9 mouse cellular contexts compared by ENCODE assay signal in genomic region chr9:27791639-27791966, GRCm38 (mm10). TPM values are rescaled to one million over a fixed set of nuclear protein-coding genes. Genes with fewer than 3 reads are reported as not detected.
DNase-seq lines count a peak whose midpoint lies in the region; ATAC-seq and TF ChIP-seq lines count a peak whose summit lies in the region.
"Had no signal": no experiment of that assay in that cellular context is flagged by ENCODE, and none has a peak within 500 bp of the region (broad histone marks: within the 10 kb centered on the region; RNA-seq: fewer than 3 reads in every experiment).

No protein-coding gene starts in this region.

- no peak for ATAC-seq in kidney, embryonic 15.5 days (replicated peaks; ENCODE audit: low FRiP score)
- no peak for ATAC-seq in embryonic facial prominence, embryonic 11.5 days (replicated peaks; ENCODE audit: insufficient number of reproducible peaks, low FRiP score, low TSS enrichment, low read depth)
- peak; percentile 12; the same call in 1 of the 2 replicates for ATAC-seq in forebrain, postnatal 0 days
- peak; percentile 33; the same call in 1 of the 2 replicates for ATAC-seq in midbrain, embryonic 11.5 days (ENCODE audit: low FRiP score)

- peak overlapping the region; percentile 37 for H3K4me3 ChIP-seq in kidney, embryonic 15.5 days (replicated peaks)
- peak overlapping the region; percentile 32 for H3K4me3 ChIP-seq in embryonic facial prominence, embryonic 11.5 days (ENCODE audit: low read depth, low read length)
- peak overlapping the region; percentile 63 for H3K4me3 ChIP-seq in forebrain, postnatal 0 days (ENCODE audit: low read depth, low read length)
- H3K4me3 ChIP-seq in midbrain, embryonic 11.5 days (ENCODE audit: low read depth, low read length): peak overlapping the region; percentile 43

- peak overlapping the region; percentile 61 for H3K4me2 ChIP-seq in kidney, embryonic 15.5 days
- peak overlapping the region; percentile 46 for H3K4me2 ChIP-seq in embryonic facial prominence, embryonic 11.5 days (ENCODE audit: low read depth, low read length)
- peak overlapping the region; percentile 62 for H3K4me2 ChIP-seq in forebrain, postnatal 0 days (ENCODE audit: low read depth)
- peak overlapping the region; percentile 78 for H3K4me2 ChIP-seq in midbrain, embryonic 11.5 days

- H3K27ac ChIP-seq in kidney, embryonic 15.5 days: no peak overlapping the region
- no peak overlapping the region for H3K27ac ChIP-seq in embryonic facial prominence, embryonic 11.5 days (replicated peaks; ENCODE audit: low read depth, low read length)
- peak overlapping the region; percentile 89 for H3K27ac ChIP-seq in forebrain, postnatal 0 days (ENCODE audit: low read depth, low read length)
- no peak overlapping the region for H3K27ac ChIP-seq in midbrain, embryonic 11.5 days (ENCODE audit: low read depth, low read length)

- no peak overlapping the region for H3K9ac ChIP-seq in kidney, embryonic 15.5 days
- peak overlapping the region; percentile 37 for H3K9ac ChIP-seq in embryonic facial prominence, embryonic 11.5 days (replicated peaks; ENCODE audit: low read length)
- peak overlapping the region; percentile 75 for H3K9ac ChIP-seq in forebrain, postnatal 0 days
- peak overlapping the region; percentile 52 for H3K9ac ChIP-seq in midbrain, embryonic 11.5 days (ENCODE audit: low read length)

- 5% methylated on average over 12 of the region's 12 CpGs for WGBS in kidney, embryonic 15.5 days
- 2% methylated on average over 12 of the region's 12 CpGs for WGBS in embryonic facial prominence, embryonic 11.5 days
- 2% methylated on average over 12 of the region's 12 CpGs for WGBS in forebrain, postnatal 0 days
- 2% methylated on average over 12 of the region's 12 CpGs for WGBS in midbrain, embryonic 11.5 days

- no peaks in the 10 kb centered on the region for H3K9me3 ChIP-seq in kidney, embryonic 15.5 days (replicated peaks)
- H3K9me3 ChIP-seq in embryonic facial prominence, embryonic 11.5 days (replicated peaks; ENCODE audit: control insufficient read depth, low read length): no peaks in the 10 kb centered on the region
- H3K9me3 ChIP-seq in forebrain, postnatal 0 days (ENCODE audit: low read length): no peaks in the 10 kb centered on the region
- no peaks in the 10 kb centered on the region for H3K9me3 ChIP-seq in midbrain, embryonic 11.5 days (ENCODE audit: control insufficient read depth, low read length)

- peaks cover 12% of the 10 kb centered on the region for H3K4me1 ChIP-seq in kidney, embryonic 15.5 days
- H3K4me1 ChIP-seq in embryonic facial prominence, embryonic 11.5 days (ENCODE audit: control insufficient read depth, insufficient read depth, low read length): no peaks in the 10 kb centered on the region; the same call in none of the 2 replicates
- H3K4me1 ChIP-seq in forebrain, postnatal 0 days (ENCODE audit: insufficient read depth): 0 out of 2 replicates have a peak, but pooled peaks cover 4% of the 10 kb centered on the region
- H3K4me1 ChIP-seq in midbrain, embryonic 11.5 days (ENCODE audit: control insufficient read depth, insufficient read depth, low read length): peaks cover 3% of the 10 kb centered on the region; the same call in 1 of the 2 replicates

- no peaks in the 10 kb centered on the region for H3K36me3 ChIP-seq in kidney, embryonic 15.5 days
- H3K36me3 ChIP-seq in embryonic facial prominence, embryonic 11.5 days (replicated peaks; ENCODE audit: control insufficient read depth, insufficient read depth, low read depth, low read length): no peaks in the 10 kb centered on the region
- H3K36me3 ChIP-seq in forebrain, postnatal 0 days (ENCODE audit: insufficient read depth): no peaks in the 10 kb centered on the region
- H3K36me3 ChIP-seq in midbrain, embryonic 11.5 days (ENCODE audit: control insufficient read depth, insufficient read depth, low read length): no peaks in the 10 kb centered on the region

- TF ChIP-seq CTCF in forebrain, postnatal 0 days (IDR thresholded peaks at IDR 0.05; ENCODE audit: low read depth): no peak

- no peak for DNase-seq in kidney, postnatal 36 days
- no peak for DNase-seq in embryonic facial prominence, embryonic 11.5 days (ENCODE audit: low spot score)
- no peak for DNase-seq in forebrain, postnatal 0 days
- no peak for DNase-seq in midbrain, embryonic 11.5 days (ENCODE audit: low spot score, missing footprints)
- no peak for DNase-seq in retina, embryonic 14.5 days (ENCODE audit: low spot score)
- DNase-seq in MN1 (ENCODE audit: low spot score): no peak
- no peak for DNase-seq in left cerebral cortex, adult 11 months (ENCODE audit: low spot score)

- peaks cover 48% of the 10 kb centered on the region for H3K27me3 ChIP-seq in kidney, embryonic 15.5 days
- H3K27me3 ChIP-seq in embryonic facial prominence, embryonic 11.5 days (ENCODE audit: control insufficient read depth, insufficient read depth, low read length): peaks cover 17% of the 10 kb centered on the region
- H3K27me3 ChIP-seq in forebrain, postnatal 0 days (ENCODE audit: insufficient read depth, low read length): no peaks in the 10 kb centered on the region
- peaks cover 14% of the 10 kb centered on the region; the same call in 1 of the 2 replicates for H3K27me3 ChIP-seq in midbrain, embryonic 11.5 days (ENCODE audit: control insufficient read depth, insufficient read depth, low read length)

RNA-seq across cellular contexts. Expression of gene Opcml, which starts 1.0 kb away (rescaled TPM):
- 1.5 and 1.8 TPM in 2 replicates for polyA plus RNA-seq in kidney, embryonic 15.5 days (2015; fragmentation: Nextera tagmentation; extraction: Ambion mirVana)
- polyA plus RNA-seq in embryonic facial prominence, embryonic 11.5 days (2014; fragmentation: Nextera tagmentation; extraction: Ambion mirVana): 1.7 and 2.3 TPM in 2 replicates
- 128 and 140 TPM in 2 replicates for total RNA-seq in forebrain, postnatal 0 days (2014; rRNA removed)
- polyA plus RNA-seq in forebrain, postnatal 0 days (2015; fragmentation: Nextera tagmentation; extraction: Ambion mirVana): 34.0 and 48.3 TPM in 2 replicates
- polyA plus RNA-seq in midbrain, embryonic 11.5 days (2014; fragmentation: Nextera tagmentation; extraction: Ambion mirVana): 3.2 and 3.4 TPM in 2 replicates
- total RNA-seq: MEL had no signal

Comparison
In these comparisons a context has a peak if more than half of its experiments do, and no peak if none do; other contexts are left out.
1. ATAC-seq: peak in forebrain, postnatal 0 days (single experiment) and midbrain, embryonic 11.5 days (single experiment); none in kidney, embryonic 15.5 days (single experiment) and embryonic facial prominence, embryonic 11.5 days (single experiment).
2. Peak in every context shown above with its lines, with median percentiles within 50 percentile points of each other: H3K4me2 ChIP-seq and H3K4me3 ChIP-seq.